Mouse (Mus musculus): Measurements from ENCODE around the gene Smg6. TPM values are rescaled to one million over a fixed set of nuclear protein-coding genes. Genes with fewer than 3 reads are reported as not detected.

The Smg6 gene
- polyA plus RNA-seq, 1 experiment = 6.6 TPM

DNA sequence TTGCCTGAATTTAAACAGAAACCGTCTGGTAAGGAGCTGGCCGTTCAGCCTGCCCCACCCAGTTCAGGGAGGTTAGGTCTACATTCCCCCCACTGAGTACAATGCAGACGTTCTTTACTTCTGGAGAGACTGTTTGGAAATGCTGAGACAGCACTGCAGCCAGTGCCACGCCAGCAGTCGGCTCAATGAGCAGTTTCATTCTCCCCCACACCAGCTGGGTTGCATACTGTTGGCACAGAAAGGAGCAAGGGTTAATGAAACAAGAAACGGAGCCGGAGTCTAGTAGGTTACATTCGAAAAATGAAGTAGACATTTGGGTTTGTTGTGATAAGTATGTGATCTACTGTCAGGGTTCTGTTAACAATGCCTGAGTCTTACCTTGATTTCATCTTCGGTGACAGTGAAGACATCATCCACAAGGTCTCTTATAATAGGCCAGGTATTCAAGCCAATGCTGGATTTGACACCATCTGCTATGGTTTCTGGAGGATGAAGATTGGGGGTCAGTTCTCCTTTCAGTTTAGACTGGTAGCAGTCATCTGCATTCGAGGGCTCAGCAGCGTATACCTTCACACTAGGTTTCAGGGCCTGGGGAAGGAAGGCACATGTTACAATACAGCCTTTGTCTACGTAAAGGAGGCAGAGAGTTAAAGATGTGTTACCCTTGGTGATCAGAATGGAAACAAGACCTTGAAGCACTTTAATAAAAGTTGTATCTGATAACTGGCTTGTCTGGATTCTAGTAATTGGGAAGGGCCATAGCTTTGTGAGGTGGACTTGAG, 16.8 kb upstream of the Smg6 start:
- Histone ChIP-seq H3K4me3 (ENCODE audit: insufficient read depth, low read depth, low read length) (no peak overlapping the region), H3K4me1 (ENCODE audit: control insufficient read depth, insufficient read depth, insufficient read length, low read length) (no peaks in the 10 kb centered on the region), H3K27ac (replicated peaks; ENCODE audit: low read depth, low read length) (no peak overlapping the region)

DNA sequence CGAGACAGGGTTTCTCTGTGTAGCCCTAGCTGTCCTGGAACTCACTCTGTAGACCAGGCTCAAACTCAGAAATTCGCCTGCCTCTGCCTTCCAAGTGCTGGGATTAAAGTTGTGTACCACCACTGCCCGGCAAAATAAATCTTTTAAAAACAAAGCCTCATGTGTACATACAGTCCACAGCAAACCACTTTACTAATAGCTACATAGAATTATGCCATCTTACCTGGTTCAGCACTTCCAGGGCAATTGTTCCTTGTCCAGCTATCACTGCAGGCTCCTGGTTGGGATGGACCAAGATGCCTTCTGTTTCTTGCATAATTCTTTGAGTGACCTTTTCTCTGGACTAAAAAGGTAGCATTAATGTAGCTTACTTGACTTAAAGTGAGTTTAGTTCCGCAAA, 15.6 kb upstream of the Smg6 start:
- no peak overlapping the region for H3K4me3 ChIP-seq (ENCODE audit: insufficient read depth, low read depth, low read length)
- no peak overlapping the region for H3K27ac ChIP-seq (replicated peaks; ENCODE audit: low read depth, low read length)
- H3K4me1 ChIP-seq (ENCODE audit: control insufficient read depth, insufficient read depth, insufficient read length, low read length) = no peaks in the 10 kb centered on the region

DNA sequence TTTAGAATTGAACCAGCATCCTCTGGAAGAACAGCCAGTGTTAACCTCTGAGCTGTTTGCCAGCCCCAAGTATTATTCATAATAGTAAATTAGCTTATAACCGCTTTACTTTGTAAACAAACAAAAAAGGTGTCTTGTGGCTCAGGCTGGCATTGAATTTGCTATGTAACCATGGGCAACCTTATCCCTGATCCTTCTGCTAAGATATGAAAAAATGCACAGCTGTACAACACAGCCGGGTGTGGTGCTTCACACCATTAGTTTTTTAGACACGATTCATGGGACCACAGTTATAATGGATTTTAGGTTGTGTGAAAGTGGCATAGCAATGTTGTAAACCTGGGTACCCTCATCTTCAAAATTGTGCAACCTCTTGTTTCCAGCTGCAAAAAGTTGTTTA, 13.1 kb upstream of the Smg6 start:
- H3K4me1 ChIP-seq (ENCODE audit: control insufficient read depth, insufficient read depth, insufficient read length, low read length) = no peaks in the 10 kb centered on the region
- H3K4me3 ChIP-seq (ENCODE audit: insufficient read depth, low read depth, low read length) = no peak overlapping the region
- H3K27ac ChIP-seq (replicated peaks; ENCODE audit: low read depth, low read length) = no peak overlapping the region

- Histone ChIP-seq H3K27ac (replicated peaks; ENCODE audit: low read depth, low read length) (no peak overlapping the region), H3K4me3 (ENCODE audit: insufficient read depth, low read depth, low read length) (no peak overlapping the region), H3K4me1 (ENCODE audit: control insufficient read depth, insufficient read depth, insufficient read length, low read length) (no peaks in the 10 kb centered on the region)
Observed at GRCm38 (mm10) chr11:74919249-74919648, 6.4 kb upstream of the Smg6 start.

DNA sequence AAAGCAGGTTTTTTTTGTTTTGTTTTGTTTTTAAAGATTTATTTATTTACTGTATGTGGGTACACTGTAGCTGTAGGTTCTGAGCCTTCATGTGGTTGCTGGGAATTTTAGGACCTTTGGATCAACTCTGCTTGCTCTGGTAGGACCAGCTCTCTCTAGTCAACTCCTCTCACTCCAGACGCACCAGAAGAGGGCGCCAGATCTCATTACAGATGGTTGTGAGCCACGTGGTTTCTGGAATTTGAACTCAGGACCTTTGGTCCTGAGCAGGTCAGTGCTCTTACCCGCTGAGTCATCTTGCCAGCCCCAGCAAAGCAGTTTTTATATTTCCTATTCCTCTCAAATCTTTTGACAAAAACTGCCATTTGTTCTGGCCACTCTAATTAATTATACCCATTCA, 1.5 kb upstream of the Smg6 start:
- H3K4me3 ChIP-seq (ENCODE audit: insufficient read depth, low read depth, low read length) = no peak overlapping the region
- peaks cover 5% of the 10 kb centered on the region; the same call in 1 of the 2 replicates for H3K4me1 ChIP-seq (ENCODE audit: control insufficient read depth, insufficient read depth, insufficient read length, low read length)
- no peak overlapping the region for H3K27ac ChIP-seq (replicated peaks; ENCODE audit: low read depth, low read length)

- H3K27ac ChIP-seq (replicated peaks; ENCODE audit: low read depth, low read length) = peak overlapping the region; percentile 93
- H3K4me3 ChIP-seq (ENCODE audit: insufficient read depth, low read depth, low read length) = peak overlapping the region; percentile 94
- peaks cover 5% of the 10 kb centered on the region; the same call in 1 of the 2 replicates for H3K4me1 ChIP-seq (ENCODE audit: control insufficient read depth, insufficient read depth, insufficient read length, low read length)
Observed at GRCm38 (mm10) chr11:74926388-74927005, 874 bp downstream of the Smg6 start.

GRCm38 (mm10) chr11:74927236-74927725, 1.7 kb downstream of the Smg6 start:
- H3K4me1 ChIP-seq (ENCODE audit: control insufficient read depth, insufficient read depth, insufficient read length, low read length) = peaks cover 5% of the 10 kb centered on the region; the same call in 1 of the 2 replicates
- H3K4me3 ChIP-seq (ENCODE audit: insufficient read depth, low read depth, low read length) = no peak overlapping the region
- H3K27ac ChIP-seq (replicated peaks; ENCODE audit: low read depth, low read length) = no peak overlapping the region

- Histone ChIP-seq H3K27ac (replicated peaks; ENCODE audit: low read depth, low read length) (no peak overlapping the region), H3K4me3 (ENCODE audit: insufficient read depth, low read depth, low read length) (no peak overlapping the region), H3K4me1 (ENCODE audit: control insufficient read depth, insufficient read depth, insufficient read length, low read length) (peaks cover 5% of the 10 kb centered on the region; the same call in 1 of the 2 replicates)
Observed at GRCm38 (mm10) chr11:74929111-74929510, 3.5 kb downstream of the Smg6 start.

GRCm38 (mm10) chr11:74930391-74930790, 4.8 kb downstream of the Smg6 start:
- peaks cover 3% of the 10 kb centered on the region; the same call in 1 of the 2 replicates for H3K4me1 ChIP-seq (ENCODE audit: control insufficient read depth, insufficient read depth, insufficient read length, low read length)
- H3K4me3 ChIP-seq (ENCODE audit: insufficient read depth, low read depth, low read length) = no peak overlapping the region
- H3K27ac ChIP-seq (replicated peaks; ENCODE audit: low read depth, low read length) = no peak overlapping the region

GRCm38 (mm10) chr11:74946348-74946747, 20.7 kb downstream of the Smg6 start:
- H3K4me3 ChIP-seq (ENCODE audit: insufficient read depth, low read depth, low read length) = no peak overlapping the region
- no peaks in the 10 kb centered on the region for H3K4me1 ChIP-seq (ENCODE audit: control insufficient read depth, insufficient read depth, insufficient read length, low read length)
- H3K27ac ChIP-seq (replicated peaks; ENCODE audit: low read depth, low read length) = no peak overlapping the region

- H3K4me1 ChIP-seq (ENCODE audit: control insufficient read depth, insufficient read depth, insufficient read length, low read length) = peaks cover 7% of the 10 kb centered on the region
- H3K4me3 ChIP-seq (ENCODE audit: insufficient read depth, low read depth, low read length) = no peak overlapping the region
- peak overlapping the region; percentile 95 for H3K27ac ChIP-seq (replicated peaks; ENCODE audit: low read depth, low read length)
Observed at GRCm38 (mm10) chr11:74954901-74955300, 29.3 kb downstream of the Smg6 start.

GRCm38 (mm10) chr11:74956006-74956405, 30.4 kb downstream of the Smg6 start:
- Histone ChIP-seq H3K4me1 (ENCODE audit: control insufficient read depth, insufficient read depth, insufficient read length, low read length) (peaks cover 7% of the 10 kb centered on the region), H3K27ac (replicated peaks; ENCODE audit: low read depth, low read length) (no peak overlapping the region), H3K4me3 (ENCODE audit: insufficient read depth, low read depth, low read length) (no peak overlapping the region)

GRCm38 (mm10) chr11:74957600-74957999, 32.0 kb downstream of the Smg6 start:
- Histone ChIP-seq H3K4me3 (ENCODE audit: insufficient read depth, low read depth, low read length) (no peak overlapping the region), H3K27ac (replicated peaks; ENCODE audit: low read depth, low read length) (no peak overlapping the region), H3K4me1 (ENCODE audit: control insufficient read depth, insufficient read depth, insufficient read length, low read length) (peaks cover 7% of the 10 kb centered on the region)

DNA sequence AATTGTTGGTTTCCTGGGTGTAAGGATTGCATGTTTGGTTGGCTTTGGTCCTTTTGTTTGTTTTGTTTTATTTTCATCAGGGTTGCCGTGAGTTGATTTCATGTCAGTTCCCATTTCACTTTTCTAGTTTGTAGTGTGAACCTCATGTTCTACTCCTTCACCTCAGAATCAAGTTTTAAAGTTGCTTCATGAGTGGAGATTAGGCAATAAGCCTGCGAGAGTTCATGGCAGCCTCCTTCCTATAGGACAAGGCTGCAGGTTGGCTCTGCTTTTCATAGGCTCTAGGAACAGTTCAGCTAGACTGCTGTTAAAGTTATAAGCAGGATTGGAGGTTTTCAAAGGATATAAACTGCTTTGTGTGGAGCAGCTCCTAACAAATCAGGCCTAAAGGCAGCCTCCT, 33.9 kb downstream of the Smg6 start:
- peak overlapping the region; percentile 88 for H3K27ac ChIP-seq (replicated peaks; ENCODE audit: low read depth, low read length)
- H3K4me3 ChIP-seq (ENCODE audit: insufficient read depth, low read depth, low read length) = no peak overlapping the region
- H3K4me1 ChIP-seq (ENCODE audit: control insufficient read depth, insufficient read depth, insufficient read length, low read length) = peaks cover 9% of the 10 kb centered on the region

GRCm38 (mm10) chr11:74960031-74960551, 34.5 kb downstream of the Smg6 start:
- Histone ChIP-seq H3K27ac (replicated peaks; ENCODE audit: low read depth, low read length) (peak overlapping the region; percentile 88), H3K4me3 (ENCODE audit: insufficient read depth, low read depth, low read length) (no peak overlapping the region), H3K4me1 (ENCODE audit: control insufficient read depth, insufficient read depth, insufficient read length, low read length) (peaks cover 7% of the 10 kb centered on the region; the same call in 1 of the 2 replicates)
